Mouse (Mus musculus) urinary bladder, postnatal 4 days (tissue): ENCODE results near the gene Xrn2.
"Not testable (repeated sequence)": the region's sequence is repeated elsewhere in the genome, so short reads cannot be mapped to it uniquely, and the experiment has no call there.

Experiments
- DNase-seq, 2 experiments: peaks; one replicate each; pipeline ENCODE4 v3.0.0; 2021 to 2022; ENCODE audit warnings: low spot score in 2 of 2

Xrn2 gene

DNA sequence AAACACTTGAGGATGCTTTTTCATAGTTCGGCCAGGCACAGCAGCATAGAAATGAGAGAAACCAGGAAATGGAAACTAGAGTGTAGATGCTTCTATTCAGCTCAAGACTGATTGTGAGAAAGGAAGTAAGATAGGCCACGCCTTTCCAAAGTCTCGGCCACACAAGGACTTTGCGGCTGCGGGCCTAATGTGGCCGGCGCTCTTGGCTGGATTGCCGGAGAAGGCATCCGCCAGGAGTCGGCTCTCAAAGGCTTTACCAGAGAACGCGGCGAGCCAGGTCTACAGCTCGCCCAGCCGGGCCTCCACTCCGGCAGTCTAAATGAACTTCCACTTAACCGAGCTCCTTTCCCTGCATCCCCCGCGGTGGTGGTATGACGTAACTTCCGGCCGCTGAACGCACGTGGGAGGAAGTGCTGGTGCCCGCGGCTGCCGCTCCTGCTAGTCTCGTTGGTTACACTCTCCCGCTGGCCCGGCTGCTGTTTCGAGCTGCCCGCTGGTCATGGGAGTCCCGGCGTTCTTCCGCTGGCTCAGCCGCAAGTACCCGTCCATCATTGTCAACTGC lies at the start of gene Xrn2:
Xrn2 (plus strand) TSS at position 374 of the 562 bp plus-strand sequence.
- peak; percentile 92 to 95 for DNase-seq

GRCm38 (mm10) chr2:146975024-146975423 lies 37.8 kb upstream of the Xrn2 start:
- DNase-seq: no peak

DNA sequence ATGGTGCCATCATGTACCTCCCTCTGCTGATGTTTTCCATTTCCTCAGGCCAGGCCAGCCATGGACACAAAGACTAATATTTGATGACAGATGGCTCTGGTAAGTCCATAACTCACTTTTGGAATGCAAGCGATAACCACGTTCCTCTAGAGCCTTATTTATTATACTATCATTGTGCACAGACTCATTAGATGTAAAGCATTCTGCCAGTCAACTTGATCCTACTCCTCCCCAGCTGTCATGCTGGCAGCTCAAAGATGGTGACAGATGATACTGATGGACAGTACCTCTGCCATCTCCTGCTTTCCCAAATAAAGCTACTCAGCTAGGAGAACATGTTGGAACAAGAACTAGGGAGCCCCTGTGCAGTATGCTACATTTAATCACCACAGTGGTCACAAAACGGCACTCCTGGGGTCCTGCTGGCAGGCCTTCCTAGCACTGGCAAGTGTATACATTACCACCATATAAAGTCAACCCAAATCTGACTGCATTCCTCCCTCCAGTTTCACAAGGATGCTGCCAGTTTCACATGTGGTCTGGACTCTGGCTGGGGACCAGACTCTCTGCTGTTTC lies 37.3 kb upstream of the Xrn2 start:
- DNase-seq: no peak

DNA sequence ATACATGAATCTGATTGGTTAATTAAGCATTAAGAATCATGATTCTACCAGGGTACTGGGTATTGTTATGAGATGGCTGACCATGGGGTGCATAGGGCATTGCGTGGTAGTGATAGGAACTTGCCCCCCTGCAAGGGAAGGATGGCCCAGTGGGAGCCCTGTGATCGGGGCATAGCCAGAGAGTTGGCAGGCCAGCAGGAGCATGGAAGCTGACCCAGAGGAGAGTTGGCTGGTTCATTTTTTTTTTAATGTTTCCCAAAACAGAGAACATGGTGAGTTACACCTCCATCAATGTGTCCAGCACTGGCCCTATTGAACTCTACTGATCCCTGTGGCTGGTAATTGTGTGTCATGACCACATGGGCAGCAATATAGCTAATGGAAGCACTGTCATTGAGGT lies 30.0 kb upstream of the Xrn2 start:
- DNase-seq: no peak

DNA sequence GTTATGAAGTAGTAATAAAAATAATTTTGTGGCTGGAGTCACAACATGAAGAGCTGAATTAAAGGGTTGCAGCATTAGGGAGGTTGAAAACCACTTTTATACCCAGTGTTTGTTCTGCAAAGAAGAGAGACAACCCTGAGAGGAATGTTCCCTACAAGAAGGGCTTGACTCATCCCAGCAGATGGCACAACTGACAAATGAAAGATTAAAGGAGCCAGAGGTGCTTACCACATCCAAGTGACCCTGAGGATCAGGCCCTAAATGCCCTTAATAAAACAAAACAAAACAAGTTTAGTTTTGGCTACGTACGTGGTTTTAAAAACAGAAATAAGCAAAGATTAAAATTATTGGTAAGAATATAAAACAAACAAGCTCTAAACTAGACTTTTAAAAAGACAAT lies 28.0 kb upstream of the Xrn2 start:
- no peak for DNase-seq

GRCm38 (mm10) chr2:146985807-146986206 lies 27.0 kb upstream of the Xrn2 start:
- DNase-seq: no peak

- no peak for DNase-seq
Measured at GRCm38 (mm10) chr2:146986429-146986828, 26.4 kb upstream of the Xrn2 start.

- no peak for DNase-seq
Measured at GRCm38 (mm10) chr2:147007265-147007664, 5.5 kb upstream of the Xrn2 start.

DNA sequence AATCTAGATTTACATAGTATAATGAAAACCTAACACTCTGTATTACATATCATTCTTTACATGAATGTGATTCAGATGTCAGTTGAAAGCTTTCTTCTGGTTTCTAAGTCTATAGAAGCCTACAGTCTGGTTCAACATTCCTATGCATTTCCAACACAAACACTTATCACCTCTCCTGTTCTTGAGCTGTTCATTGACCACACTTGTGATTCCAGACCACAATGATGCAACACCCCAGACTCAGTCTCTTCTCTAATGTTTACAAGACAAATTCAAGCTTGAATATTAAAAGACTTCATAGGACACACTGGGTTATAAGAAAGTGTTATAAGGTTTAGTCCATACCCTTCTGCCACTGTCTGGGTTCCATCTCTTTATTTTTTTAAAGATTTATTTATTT lies 3.7 kb upstream of the Xrn2 start:
- DNase-seq: no peak

DNA sequence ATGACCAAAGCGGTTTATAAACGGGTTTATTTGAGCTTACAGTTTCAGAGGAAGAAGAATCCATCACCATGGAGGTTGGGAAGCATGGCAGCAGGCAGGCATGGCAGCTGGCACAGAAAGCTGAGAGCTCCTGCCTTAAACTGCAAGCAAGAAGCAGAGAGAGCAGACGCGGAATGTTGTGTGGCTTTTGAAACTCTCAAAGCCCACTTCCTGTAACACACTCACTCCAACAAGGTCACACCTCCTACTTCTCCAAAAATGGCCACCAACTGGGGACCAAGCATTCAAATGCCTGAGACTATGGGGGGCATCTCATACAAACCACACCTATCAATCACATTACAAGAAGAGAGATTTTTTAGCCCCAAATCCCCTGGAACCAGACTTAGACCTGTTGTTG lies 2.7 kb upstream of the Xrn2 start:
- DNase-seq: no peak

- DNase-seq: no peak
Measured at GRCm38 (mm10) chr2:147010952-147011351, 1.8 kb upstream of the Xrn2 start.

GRCm38 (mm10) chr2:147011474-147012140 lies 1.2 kb upstream of the Xrn2 start:
- DNase-seq: no peak

GRCm38 (mm10) chr2:147012141-147012622 lies 614 bp upstream of the Xrn2 start:
- no peak for DNase-seq

- DNase-seq: peak in 1 of 2 experiments; percentile 65
Measured at GRCm38 (mm10) chr2:147013194-147013969, 586 bp downstream of the Xrn2 start.

DNA sequence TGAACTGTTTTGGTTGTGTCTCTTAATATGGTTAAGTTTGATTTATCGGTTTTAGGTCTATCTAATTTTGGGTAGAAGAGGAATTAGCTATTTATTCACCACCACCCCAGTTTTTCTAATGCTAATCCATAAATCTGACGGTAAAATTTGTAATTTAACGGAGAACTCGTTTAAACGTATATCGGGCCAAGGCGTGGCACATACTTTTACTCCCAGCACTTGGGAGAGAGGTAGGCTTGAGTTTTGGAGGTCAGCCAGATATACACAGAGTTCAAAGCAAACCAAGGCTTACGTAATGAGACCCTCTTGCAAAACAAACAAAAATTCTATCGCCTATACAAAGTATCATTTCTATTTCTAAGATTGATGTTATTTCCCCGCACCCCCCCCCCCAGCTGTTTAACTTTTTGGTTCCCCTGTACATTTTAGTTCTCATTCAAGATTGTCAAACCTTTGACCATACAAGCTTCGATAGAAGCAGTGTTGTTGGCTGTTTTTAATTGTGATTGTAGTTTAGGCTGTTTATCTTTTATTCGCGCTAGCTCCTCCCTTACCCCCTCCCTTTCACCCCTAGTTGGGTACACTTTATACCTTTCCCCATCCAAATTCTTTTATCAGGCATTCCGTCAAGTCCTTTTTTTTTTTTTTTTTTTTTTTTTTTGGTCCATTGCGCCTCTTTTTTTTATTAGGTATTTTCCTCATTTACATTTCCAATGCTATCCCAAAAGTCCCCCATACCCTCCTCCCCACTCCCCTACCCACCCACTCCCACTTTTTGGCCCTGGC lies 1.5 kb downstream of the Xrn2 start:
- DNase-seq: no peak

DNA sequence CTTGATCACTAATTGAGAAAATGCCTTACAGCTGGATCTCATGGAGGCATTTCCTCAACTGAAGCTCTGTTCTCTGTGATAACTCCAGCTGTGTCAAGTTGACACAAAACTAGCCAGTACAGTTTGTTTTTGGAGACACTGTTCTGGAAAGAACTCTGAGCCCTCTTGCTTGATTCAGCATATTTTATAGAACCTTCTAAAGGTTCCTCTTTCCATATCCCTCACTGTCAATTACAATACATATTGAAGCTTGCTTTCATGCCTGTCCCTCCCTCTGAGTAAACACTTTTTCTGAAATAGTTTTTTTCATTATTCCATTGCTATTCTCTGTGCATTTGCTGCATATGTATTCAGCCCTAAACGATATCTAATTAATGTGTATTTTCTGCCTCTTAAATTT lies 9.2 kb downstream of the Xrn2 start:
- not testable (repeated sequence) for DNase-seq

DNA sequence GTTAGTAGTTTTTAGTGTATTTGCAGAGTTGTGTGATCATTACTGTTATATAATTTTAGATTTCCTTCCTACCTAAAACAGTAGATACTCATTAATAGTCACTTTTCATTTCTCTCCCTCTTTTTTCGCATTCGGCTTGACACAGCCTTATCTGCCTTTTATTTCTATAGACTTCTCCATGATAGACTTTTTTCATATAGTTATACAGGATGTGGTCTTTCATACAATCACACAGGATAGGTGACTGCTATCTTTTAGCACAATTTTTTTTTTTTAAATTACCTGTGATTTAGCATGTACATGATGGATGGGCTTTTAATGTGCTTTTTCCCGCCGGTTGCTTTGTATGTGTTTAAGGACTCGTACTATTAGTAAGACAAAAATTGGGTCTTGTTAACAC lies 10.3 kb downstream of the Xrn2 start:
- no peak for DNase-seq

- DNase-seq: no peak
Measured at GRCm38 (mm10) chr2:147023560-147023959, 10.8 kb downstream of the Xrn2 start.

DNA sequence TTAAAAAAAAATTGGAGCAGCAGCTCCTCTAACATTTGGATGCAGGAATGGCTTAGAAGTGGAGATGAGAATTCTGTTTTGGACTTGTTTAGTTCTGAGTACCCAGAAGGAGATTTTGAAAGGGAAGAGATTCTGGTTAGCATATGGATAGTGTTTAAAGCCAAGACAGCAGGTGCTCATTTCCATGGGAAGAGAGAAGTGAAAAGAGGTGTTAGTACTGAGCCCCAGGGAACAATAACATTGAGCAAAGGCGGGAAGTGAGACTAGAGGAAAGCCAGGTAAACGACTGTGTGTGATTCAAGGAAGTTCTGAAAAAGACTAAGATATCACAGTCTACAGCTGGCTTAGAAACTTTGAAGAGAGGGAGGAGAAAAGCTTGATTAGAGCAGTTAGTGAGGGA lies 20.3 kb downstream of the Xrn2 start:
- no peak for DNase-seq

DNA sequence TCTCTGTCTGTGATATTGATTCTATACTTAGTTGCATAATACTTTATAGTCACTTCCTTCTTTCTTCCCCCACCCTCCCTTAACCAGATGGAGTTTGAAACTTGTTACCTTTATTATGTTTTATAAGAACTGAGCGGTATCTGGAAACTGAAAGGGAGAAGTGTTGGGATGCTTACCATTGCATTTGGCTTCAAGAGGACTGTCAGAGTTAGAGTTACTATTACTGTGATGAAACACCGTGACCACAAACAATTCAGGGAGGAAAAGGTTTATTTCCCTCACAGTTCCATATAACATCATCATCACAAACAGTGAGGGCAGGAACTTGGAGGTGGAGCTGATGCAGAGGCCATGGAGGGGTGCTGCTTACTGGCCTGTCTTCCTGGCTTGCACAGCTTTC lies 23.1 kb downstream of the Xrn2 start:
- no peak for DNase-seq

- no peak for DNase-seq
Measured at GRCm38 (mm10) chr2:147047051-147047450, 34.3 kb downstream of the Xrn2 start.
